Mouse (Mus musculus) kidney, adult 2 months (tissue): ENCODE measurements at regions not wholly inside any gene's neighbourhood (a gene's known extent, or its start where the extent isn't known, plus 50 kb on each side); places are given as distances from the start of the nearest gene placed in this dataset.

ENCODE experiments used
- CTCF ChIP-seq: fragments of 200-500 bp; conservative IDR thresholded peaks from 2 replicates; pipeline ENCODE4 v1.5.1; 2011; ENCODE audit warnings: low read depth, mild to moderate bottlenecking, control low read depth, low read length, moderate library complexity, mixed read lengths; ENCODE audit not compliant: insufficient read depth, insufficient read length
- POLR2A ChIP-seq: fragments of 200-500 bp; IDR thresholded peaks from one replicate; pipeline ENCODE4 v1.6.1; 2011; ENCODE audit warnings: low read depth, low read length, control low read depth

GRCm38 (mm10) chr10:9202922-9203321, 317.1 kb upstream of the Sash1 start:
- TF ChIP-seq CTCF, result no peak
- TF ChIP-seq POLR2A, result no peak
